Mouse (Mus musculus) neural tube, embryonic 13.5 days (tissue): ENCODE measurements around the gene Rilpl1. TPM values are rescaled to one million over a fixed set of nuclear protein-coding genes. Genes with fewer than 3 reads are reported as not detected.

Experiments
- ATAC-seq: fragments of 200-750 bp; cut with Nextera tagmentation; 2 replicates; pipeline ENCODE4 v1.8.0; 2017; ENCODE audit warnings: low read depth, mild to moderate bottlenecking, moderate TSS enrichment, moderate library complexity
- H3K27ac ChIP-seq: fragments of 300-500 bp; sonication (generic); replicated peaks from 2 replicates; pipeline ENCODE4 v1.5.1; 2015; ENCODE audit warnings: moderate library complexity, mild to moderate bottlenecking, inconsistent platforms
- H3K27me3 ChIP-seq: fragments of 300-500 bp; sonication (generic); 2 replicates; pipeline ENCODE4 v1.6.1; 2015; ENCODE audit warnings: mild to moderate bottlenecking, inconsistent platforms
- H3K36me3 ChIP-seq: fragments of 300-500 bp; sonication (generic); 2 replicates; pipeline ENCODE4 v1.6.1; 2015; ENCODE audit warnings: mild to moderate bottlenecking, inconsistent platforms
- H3K4me1 ChIP-seq: fragments of 300-500 bp; sonication (generic); replicated peaks from 2 replicates; pipeline ENCODE4 v1.6.1; 2015; ENCODE audit warnings: inconsistent platforms
- H3K4me2 ChIP-seq: fragments of 300-500 bp; sonication (generic); 2 replicates; pipeline ENCODE4 v1.6.1; 2015; ENCODE audit warnings: inconsistent platforms, mild to moderate bottlenecking, moderate library complexity
- H3K4me3 ChIP-seq: fragments of 300-500 bp; sonication (generic); 2 replicates; pipeline ENCODE4 v1.5.1; 2015; ENCODE audit warnings: mild to moderate bottlenecking, inconsistent platforms
- H3K9ac ChIP-seq: fragments of 300-500 bp; sonication (generic); 2 replicates; pipeline ENCODE4 v1.6.1; 2015; ENCODE audit warnings: moderate library complexity, mild to moderate bottlenecking, inconsistent platforms
- H3K9me3 ChIP-seq: fragments of 300-500 bp; sonication (generic); 2 replicates; pipeline ENCODE4 v1.6.1; 2016; ENCODE audit warnings: inconsistent platforms
- WGBS: fragments of 180-500 bp; shearing (Covaris S2); methylation state at CpG from one replicate; pipeline ENCODE4 v1.1.7; 2015; 5-methylcytosine and 5-hydroxymethylcytosine counted together
- polyA plus RNA-seq: library from polyadenylated mRNA; unstranded; fragments of >200 nt; fragmentation: Nextera tagmentation; extraction: Ambion mirVana; gene quantifications from 2 replicates; pipeline ENCODE4 v1.2.1, GENCODE M21; 2015

The Rilpl1 gene
- polyA plus RNA-seq, 1 experiment from 2014 or later: 14.4 TPM

DNA sequence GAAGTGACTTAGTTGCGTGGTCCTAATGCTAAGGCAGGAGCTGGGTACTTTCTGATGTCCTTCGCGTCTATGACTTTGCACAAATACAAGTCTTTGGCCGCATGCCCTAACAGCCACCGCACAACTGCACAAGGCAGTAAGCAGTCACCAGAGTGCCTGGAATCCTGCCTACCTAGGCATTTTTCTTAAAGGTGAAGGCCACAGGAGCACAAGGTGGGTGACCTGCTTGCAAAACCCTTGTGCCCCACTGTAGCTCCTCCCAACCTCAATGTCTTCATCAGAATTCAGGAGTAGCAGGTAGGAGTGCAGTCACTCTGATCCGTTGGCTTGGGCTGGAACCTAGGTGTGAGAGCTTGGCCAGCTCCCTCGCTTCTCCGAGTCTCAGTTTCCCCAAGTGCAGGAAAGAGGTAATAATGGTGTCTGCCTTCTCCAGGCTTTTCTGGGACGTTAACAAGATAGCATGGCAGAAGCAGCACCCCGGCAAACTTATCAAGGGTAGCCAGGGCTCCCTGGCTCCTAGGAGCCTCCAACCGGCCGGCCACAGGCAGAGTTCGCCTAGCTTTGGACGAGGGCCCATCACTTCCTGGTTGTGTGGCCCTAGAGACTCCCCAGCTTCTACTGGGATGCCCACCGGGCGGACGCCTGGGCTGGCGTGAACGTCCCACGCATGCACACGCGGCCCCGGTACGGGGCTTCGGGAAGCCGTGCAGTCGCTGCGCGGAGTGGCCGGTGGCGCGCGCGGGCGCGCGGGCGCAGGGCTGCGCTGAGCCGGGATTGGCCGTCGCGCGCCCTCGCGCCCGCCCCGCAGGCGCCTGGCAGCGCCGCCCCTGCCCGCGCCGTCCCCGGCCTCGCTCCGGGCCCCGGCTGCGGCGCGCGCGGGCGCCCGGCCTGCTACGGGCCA is 86.3 kb downstream of the Rilpl1 start:
- Histone ChIP-seq H3K36me3 (peaks cover 29% of the 10 kb centered on the region), H3K9ac (peak overlapping the region; percentile 97), H3K4me3 (peak overlapping the region; percentile 93), H3K9me3 (no peaks in the 10 kb centered on the region), H3K4me2 (peak overlapping the region; percentile 94), H3K27ac (peak overlapping the region; percentile 86), H3K4me1 (peaks cover 47% of the 10 kb centered on the region), H3K27me3 (no peaks in the 10 kb centered on the region)
- peak; percentile 90 for ATAC-seq
- WGBS: 5% methylated on average over 61 of the region's 66 CpGs

GRCm38 (mm10) chr5:124444208-124444607 is 87.0 kb downstream of the Rilpl1 start:
- no peak overlapping the region for H3K27ac ChIP-seq
- no peak for ATAC-seq
- whole genome bisulfite sequencing: 74% methylated on average over 3 of the region's 3 CpGs
- peak overlapping the region; percentile 94 for H3K4me2 ChIP-seq
- H3K36me3 ChIP-seq: peaks cover 22% of the 10 kb centered on the region
- no peaks in the 10 kb centered on the region for H3K9me3 ChIP-seq
- no peak overlapping the region for H3K9ac ChIP-seq
- peaks cover 43% of the 10 kb centered on the region for H3K4me1 ChIP-seq
- no peaks in the 10 kb centered on the region for H3K27me3 ChIP-seq
- H3K4me3 ChIP-seq: no peak overlapping the region

Other genes with a start within 250 kb of the Rilpl1 start
- 13.5 and 14.5 TPM in 2 replicates for gene Mphosph9, start 203.4 kb downstream of the Rilpl1 start, polyA plus RNA-seq
- gene 2810006K23Rik, start 203.3 kb downstream of the Rilpl1 start, polyA plus RNA-seq: 16.0 and 17.0 TPM in 2 replicates
- gene Cdk2ap1, start 168.3 kb downstream of the Rilpl1 start, polyA plus RNA-seq: 90.3 and 94.3 TPM in 2 replicates
- gene Sbno1, start 105.4 kb downstream of the Rilpl1 start, polyA plus RNA-seq: 106 and 107 TPM in 2 replicates
- gene Kmt5a, start 91.5 kb downstream of the Rilpl1 start, polyA plus RNA-seq: 34.0 and 37.8 TPM in 2 replicates
- 19.9 and 20.7 TPM in 2 replicates for gene Rilpl2, start 53.0 kb downstream of the Rilpl1 start, polyA plus RNA-seq
- 26.4 and 27.8 TPM in 2 replicates for gene Snrnp35, start 48.3 kb downstream of the Rilpl1 start, polyA plus RNA-seq
- 359 and 384 TPM in 2 replicates for gene Tmed2, start 9.3 kb upstream of the Rilpl1 start, polyA plus RNA-seq
- gene Ddx55, start 21.5 kb upstream of the Rilpl1 start, polyA plus RNA-seq: 24.3 and 24.6 TPM in 2 replicates
- 67.6 and 82.6 TPM in 2 replicates for gene Eif2b1, start 47.7 kb upstream of the Rilpl1 start, polyA plus RNA-seq
- 40.4 and 48.5 TPM in 2 replicates for gene Gtf2h3, start 47.7 kb upstream of the Rilpl1 start, polyA plus RNA-seq
- 38.5 and 51.4 TPM in 2 replicates for gene Atp6v0a2, start 97.2 kb upstream of the Rilpl1 start, polyA plus RNA-seq
- gene Dnah10, start 193.7 kb upstream of the Rilpl1 start, polyA plus RNA-seq: 0.10 and 0.29 TPM in 2 replicates